Mouse (Mus musculus): ENCODE measurements around the gene H2-Oa. TPM values are rescaled to one million over a fixed set of nuclear protein-coding genes. Genes with fewer than 3 reads are reported as not detected.

Gene H2-Oa
- polyA plus RNA-seq (2014; fragmentation: Nextera tagmentation; extraction: Ambion mirVana): 0.75 and 1.1 TPM in 2 replicates

DNA sequence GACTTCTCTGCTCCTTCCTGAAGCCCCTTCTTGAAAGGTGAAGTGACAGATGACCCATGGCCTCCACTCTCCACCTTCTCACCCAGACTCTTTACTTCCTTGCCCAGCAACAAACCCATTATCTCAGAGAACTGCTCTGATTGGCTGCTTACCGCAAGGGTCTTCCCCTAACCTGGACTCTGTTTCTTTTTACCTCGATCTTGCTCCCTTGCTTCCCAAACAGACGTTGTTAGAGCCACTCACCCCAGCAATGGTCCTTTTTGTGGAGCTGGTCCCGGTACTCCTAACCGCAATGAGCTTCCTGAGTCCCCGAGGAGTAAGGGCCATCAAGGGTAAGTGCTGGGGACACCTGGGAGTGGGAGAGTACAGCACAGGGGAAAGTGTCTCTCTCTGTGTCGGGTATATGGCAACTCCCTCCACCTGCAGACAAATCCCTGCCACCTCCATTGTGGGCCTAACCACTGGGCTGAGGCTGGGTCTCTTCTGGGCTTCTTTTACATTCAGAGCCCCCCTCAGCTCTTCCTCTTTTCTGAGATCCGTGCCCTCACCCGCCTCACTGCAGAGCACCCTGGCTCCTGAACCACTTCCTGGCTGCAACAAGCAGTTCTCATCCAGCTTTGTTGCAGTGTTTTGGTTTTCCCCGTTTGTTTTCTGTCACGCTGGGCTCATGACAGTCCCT lies at the start of gene H2-Oa:
TSS of gene H2-Oa (plus strand) at position 144 of the 679 bp plus-strand sequence.
- ATAC-seq (replicated peaks; ENCODE audit: low FRiP score, low TSS enrichment, low read depth) (no peak), DNase-seq (ENCODE audit: low spot score) (no peak)
- H3K27ac ChIP-seq (ENCODE audit: low read depth): 0 out of 2 replicates have a peak within 1 kb of the TSS, but pooled peaks have one; percentile 2
- no peak within 1 kb of the TSS for H3K4me2 ChIP-seq (ENCODE audit: low read length)
- H3K4me1 ChIP-seq (replicated peaks; ENCODE audit: control insufficient read depth, insufficient read depth, low read length): no peaks in the 10 kb centered on the region
- no peak within 1 kb of the TSS for H3K4me3 ChIP-seq (ENCODE audit: low read depth, low read length)
- H3K36me3 ChIP-seq (ENCODE audit: control insufficient read depth, insufficient read depth, low read length): no peaks in the 10 kb centered on the region
- H3K9me3 ChIP-seq (ENCODE audit: control insufficient read depth, low read length): no peaks in the 10 kb centered on the region
- no peaks in the 10 kb centered on the region for H3K27me3 ChIP-seq (replicated peaks; ENCODE audit: control insufficient read depth, insufficient read depth, low read length)
- 33% methylated on average over 11 of the region's 11 CpGs for WGBS
- H3K9ac ChIP-seq (ENCODE audit: low read length): no peak within 1 kb of the TSS

DNA sequence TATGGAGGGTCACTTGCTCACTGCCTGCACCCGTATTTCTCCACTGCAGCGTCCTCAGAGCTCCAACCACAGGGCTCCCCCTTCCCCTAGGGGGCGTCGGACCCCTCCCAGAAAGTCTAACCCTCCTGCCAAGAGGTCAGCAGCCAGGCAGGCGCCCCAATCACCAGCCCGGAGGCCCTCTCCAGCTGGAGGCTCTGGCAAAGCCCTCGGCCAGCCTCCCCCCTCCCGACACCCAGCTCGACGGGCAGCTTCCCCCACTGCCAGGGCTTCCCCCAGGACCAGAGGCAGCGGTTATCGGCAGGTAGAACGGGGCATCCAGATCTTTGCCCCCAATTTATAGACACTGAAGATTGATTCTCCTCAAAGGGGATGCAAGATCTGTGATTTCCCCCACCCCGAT lies 46.2 kb upstream of the H2-Oa start:
- 0 out of 2 replicates have a peak, but pooled peaks cover 5% of the 10 kb centered on the region for H3K9me3 ChIP-seq (ENCODE audit: control insufficient read depth, low read length)
- H3K4me1 ChIP-seq (replicated peaks; ENCODE audit: control insufficient read depth, insufficient read depth, low read length): no peaks in the 10 kb centered on the region
- no peak overlapping the region for H3K27ac ChIP-seq (ENCODE audit: low read depth)
- no peak overlapping the region for H3K4me3 ChIP-seq (ENCODE audit: low read depth, low read length)
- H3K9ac ChIP-seq (ENCODE audit: low read length): no peak overlapping the region
- WGBS: 75% methylated on average over 14 of the region's 14 CpGs
- no peaks in the 10 kb centered on the region for H3K36me3 ChIP-seq (ENCODE audit: control insufficient read depth, insufficient read depth, low read length)
- DNase-seq (ENCODE audit: low spot score) (no peak), ATAC-seq (replicated peaks; ENCODE audit: low FRiP score, low TSS enrichment, low read depth) (no peak)
- no peak overlapping the region for H3K4me2 ChIP-seq (ENCODE audit: low read length)
- no peaks in the 10 kb centered on the region for H3K27me3 ChIP-seq (replicated peaks; ENCODE audit: control insufficient read depth, insufficient read depth, low read length)

GRCm38 (mm10) chr17:34047404-34048050 lies 44.6 kb upstream of the H2-Oa start:
- WGBS: 93% methylated on average over 5 of the region's 5 CpGs
- Histone ChIP-seq H3K4me3 (ENCODE audit: low read depth, low read length) (no peak overlapping the region), H3K27ac (ENCODE audit: low read depth) (no peak overlapping the region), H3K27me3 (replicated peaks; ENCODE audit: control insufficient read depth, insufficient read depth, low read length) (no peaks in the 10 kb centered on the region), H3K4me1 (replicated peaks; ENCODE audit: control insufficient read depth, insufficient read depth, low read length) (no peaks in the 10 kb centered on the region), H3K9me3 (ENCODE audit: control insufficient read depth, low read length) (0 out of 2 replicates have a peak, but pooled peaks cover 5% of the 10 kb centered on the region), H3K4me2 (ENCODE audit: low read length) (no peak overlapping the region), H3K36me3 (ENCODE audit: control insufficient read depth, insufficient read depth, low read length) (no peaks in the 10 kb centered on the region), H3K9ac (ENCODE audit: low read length) (no peak overlapping the region)
- ATAC-seq (replicated peaks; ENCODE audit: low FRiP score, low TSS enrichment, low read depth): no peak
- DNase-seq (ENCODE audit: low spot score): no peak

- no peaks in the 10 kb centered on the region for H3K4me1 ChIP-seq (replicated peaks; ENCODE audit: control insufficient read depth, insufficient read depth, low read length)
- no peak for ATAC-seq (replicated peaks; ENCODE audit: low FRiP score, low TSS enrichment, low read depth)
- no peaks in the 10 kb centered on the region for H3K27me3 ChIP-seq (replicated peaks; ENCODE audit: control insufficient read depth, insufficient read depth, low read length)
- H3K4me2 ChIP-seq (ENCODE audit: low read length): no peak overlapping the region
- DNase-seq (ENCODE audit: low spot score): no peak
- H3K36me3 ChIP-seq (ENCODE audit: control insufficient read depth, insufficient read depth, low read length): no peaks in the 10 kb centered on the region
- H3K4me3 ChIP-seq (ENCODE audit: low read depth, low read length): no peak overlapping the region
- WGBS: 52% methylated on average over 7 of the region's 7 CpGs
- no peak overlapping the region for H3K27ac ChIP-seq (ENCODE audit: low read depth)
- no peaks in the 10 kb centered on the region for H3K9me3 ChIP-seq (ENCODE audit: control insufficient read depth, low read length)
- no peak overlapping the region for H3K9ac ChIP-seq (ENCODE audit: low read length)
Observed at GRCm38 (mm10) chr17:34057224-34057623, 34.9 kb upstream of the H2-Oa start.

DNA sequence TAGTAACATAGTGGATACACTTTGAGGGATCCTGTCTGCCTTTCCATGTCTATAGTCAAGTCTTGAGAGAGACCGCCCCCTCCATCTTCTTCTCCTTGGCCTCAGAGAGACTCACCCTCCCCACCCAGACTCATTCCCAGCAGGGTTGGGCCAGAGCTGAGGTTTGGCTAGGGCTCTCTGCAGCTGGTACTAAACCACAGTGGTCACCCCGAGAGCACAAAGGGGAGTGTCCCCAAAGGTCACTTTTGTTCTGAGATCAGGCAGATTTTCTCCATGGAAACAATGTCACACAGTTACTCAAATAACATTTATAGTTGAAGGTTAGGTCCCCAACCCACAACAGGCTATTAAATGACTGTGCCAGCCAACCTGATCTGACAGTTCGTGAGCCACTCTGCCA lies 23.3 kb upstream of the H2-Oa start:
- DNase-seq (ENCODE audit: low spot score) (no peak), ATAC-seq (replicated peaks; ENCODE audit: low FRiP score, low TSS enrichment, low read depth) (no peak)
- Histone ChIP-seq H3K4me2 (ENCODE audit: low read length) (no peak overlapping the region), H3K27ac (ENCODE audit: low read depth) (no peak overlapping the region), H3K27me3 (replicated peaks; ENCODE audit: control insufficient read depth, insufficient read depth, low read length) (no peaks in the 10 kb centered on the region), H3K36me3 (ENCODE audit: control insufficient read depth, insufficient read depth, low read length) (no peaks in the 10 kb centered on the region), H3K4me3 (ENCODE audit: low read depth, low read length) (no peak overlapping the region), H3K9ac (ENCODE audit: low read length) (no peak overlapping the region), H3K4me1 (replicated peaks; ENCODE audit: control insufficient read depth, insufficient read depth, low read length) (no peaks in the 10 kb centered on the region), H3K9me3 (ENCODE audit: control insufficient read depth, low read length) (no peaks in the 10 kb centered on the region)
- 44% methylated on average over 3 of the region's 3 CpGs for WGBS

DNA sequence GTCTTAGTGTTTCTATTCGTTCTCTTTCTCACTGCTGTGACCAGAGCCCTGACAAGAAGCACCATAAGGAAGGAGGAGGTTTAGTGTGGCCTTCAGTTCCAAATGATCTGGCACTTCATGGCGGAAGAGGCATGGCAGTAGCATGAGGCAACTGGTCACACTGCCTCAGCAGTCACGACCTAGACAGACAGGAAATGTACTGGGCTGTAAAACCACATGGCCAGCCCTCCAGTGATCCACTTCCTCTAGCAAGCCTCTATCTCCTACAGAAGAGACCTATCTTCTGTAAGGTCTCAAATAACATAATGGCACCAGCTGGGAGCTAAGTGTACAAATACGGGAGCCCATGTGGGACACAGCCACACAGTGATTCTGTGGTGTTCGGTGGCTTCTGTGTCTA lies 20.0 kb upstream of the H2-Oa start:
- Histone ChIP-seq H3K9ac (ENCODE audit: low read length) (no peak overlapping the region), H3K36me3 (ENCODE audit: control insufficient read depth, insufficient read depth, low read length) (no peaks in the 10 kb centered on the region)
- WGBS: 73% methylated on average over 5 of the region's 5 CpGs

GRCm38 (mm10) chr17:34075271-34075670 lies 16.9 kb upstream of the H2-Oa start:
- Histone ChIP-seq H3K4me3 (ENCODE audit: low read depth, low read length) (no peak overlapping the region), H3K4me2 (ENCODE audit: low read length) (no peak overlapping the region), H3K27me3 (replicated peaks; ENCODE audit: control insufficient read depth, insufficient read depth, low read length) (peaks cover 22% of the 10 kb centered on the region), H3K4me1 (replicated peaks; ENCODE audit: control insufficient read depth, insufficient read depth, low read length) (no peaks in the 10 kb centered on the region), H3K27ac (ENCODE audit: low read depth) (no peak overlapping the region), H3K9me3 (ENCODE audit: control insufficient read depth, low read length) (no peaks in the 10 kb centered on the region), H3K9ac (ENCODE audit: low read length) (no peak overlapping the region), H3K36me3 (ENCODE audit: control insufficient read depth, insufficient read depth, low read length) (no peaks in the 10 kb centered on the region)
- DNase-seq (ENCODE audit: low spot score) (peak; percentile 82), ATAC-seq (replicated peaks; ENCODE audit: low FRiP score, low TSS enrichment, low read depth) (no peak)
- WGBS: 47% methylated on average over 7 of the region's 7 CpGs

More for the DNA sequence above, 20.0 kb upstream of the H2-Oa start:
- Histone ChIP-seq H3K4me1 (replicated peaks; ENCODE audit: control insufficient read depth, insufficient read depth, low read length) (no peaks in the 10 kb centered on the region), H3K27ac (ENCODE audit: low read depth) (no peak overlapping the region), H3K9me3 (ENCODE audit: control insufficient read depth, low read length) (no peaks in the 10 kb centered on the region), H3K4me3 (ENCODE audit: low read depth, low read length) (no peak overlapping the region), H3K4me2 (ENCODE audit: low read length) (no peak overlapping the region), H3K27me3 (replicated peaks; ENCODE audit: control insufficient read depth, insufficient read depth, low read length) (peaks cover 17% of the 10 kb centered on the region)
- no peak for ATAC-seq (replicated peaks; ENCODE audit: low FRiP score, low TSS enrichment, low read depth)
- no peak for DNase-seq (ENCODE audit: low spot score)

GRCm38 (mm10) chr17:34077549-34077948 lies 14.6 kb upstream of the H2-Oa start:
- H3K4me1 ChIP-seq (replicated peaks; ENCODE audit: control insufficient read depth, insufficient read depth, low read length): no peaks in the 10 kb centered on the region
- H3K4me2 ChIP-seq (ENCODE audit: low read length): no peak overlapping the region
- H3K9ac ChIP-seq (ENCODE audit: low read length): no peak overlapping the region
- ATAC-seq (replicated peaks; ENCODE audit: low FRiP score, low TSS enrichment, low read depth) (no peak), DNase-seq (ENCODE audit: low spot score) (peak; percentile 90)
- no peak overlapping the region for H3K27ac ChIP-seq (ENCODE audit: low read depth)
- WGBS: 1% methylated on average over 9 of the region's 9 CpGs
- no peak overlapping the region for H3K4me3 ChIP-seq (ENCODE audit: low read depth, low read length)
- no peaks in the 10 kb centered on the region for H3K36me3 ChIP-seq (ENCODE audit: control insufficient read depth, insufficient read depth, low read length)
- H3K27me3 ChIP-seq (replicated peaks; ENCODE audit: control insufficient read depth, insufficient read depth, low read length): peaks cover 22% of the 10 kb centered on the region
- 0 out of 2 replicates have a peak, but pooled peaks cover 3% of the 10 kb centered on the region for H3K9me3 ChIP-seq (ENCODE audit: control insufficient read depth, low read length)

Measured in intestine, embryonic 14.5 days (tissue).